Mouse (Mus musculus): ENCODE results near the gene Stox2.

DNA sequence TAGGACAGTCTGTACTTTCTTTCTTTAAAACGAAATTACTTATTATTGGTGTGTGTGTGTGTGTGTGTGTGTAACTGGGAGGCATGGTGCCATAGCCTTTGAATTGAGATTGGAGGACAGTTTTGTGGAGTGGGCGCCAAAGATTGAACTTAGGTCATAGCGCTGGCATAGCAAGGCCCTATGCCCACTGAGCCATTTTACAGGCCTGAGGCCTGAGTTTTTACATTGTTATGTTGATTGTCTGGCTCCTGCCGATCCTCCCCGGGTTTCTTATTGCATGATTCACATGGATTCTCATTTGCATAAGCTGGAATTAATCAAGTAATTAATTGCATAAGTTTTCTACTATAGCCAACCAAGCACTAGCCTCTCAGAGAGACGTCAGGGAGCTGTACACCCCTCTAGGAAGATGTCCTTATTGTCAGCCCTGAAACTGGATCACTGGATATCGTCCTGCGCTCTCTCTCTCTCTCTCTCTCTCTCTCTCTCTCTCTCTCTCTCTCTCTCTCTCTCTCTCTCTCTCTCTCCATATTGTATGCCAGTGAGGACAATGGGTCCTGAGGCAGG, 90.7 kb downstream of the Stox2 start:
- no peak for TF ChIP-seq CTCF (IDR thresholded peaks at IDR 0.05)
- no peak for TF ChIP-seq EP300 (IDR thresholded peaks at IDR 0.05)

Data from lung, postnatal 0 days (tissue).